Mouse (Mus musculus) megakaryocyte, embryonic 14.5 days (primary cell): ENCODE data around the gene Hsbp1.

Experiments used
- FLI1 ChIP-seq: IDR thresholded peaks from 2 replicates; pipeline ENCODE4 v1.6.1; 2012; ENCODE audit warnings: low read length, inconsistent platforms, mixed read lengths
- GATA1 ChIP-seq: IDR thresholded peaks from 3 replicates; pipeline ENCODE4 v1.6.1; 2012; ENCODE audit warnings: mixed read lengths, low read length, inconsistent platforms, borderline replicate concordance

DNA sequence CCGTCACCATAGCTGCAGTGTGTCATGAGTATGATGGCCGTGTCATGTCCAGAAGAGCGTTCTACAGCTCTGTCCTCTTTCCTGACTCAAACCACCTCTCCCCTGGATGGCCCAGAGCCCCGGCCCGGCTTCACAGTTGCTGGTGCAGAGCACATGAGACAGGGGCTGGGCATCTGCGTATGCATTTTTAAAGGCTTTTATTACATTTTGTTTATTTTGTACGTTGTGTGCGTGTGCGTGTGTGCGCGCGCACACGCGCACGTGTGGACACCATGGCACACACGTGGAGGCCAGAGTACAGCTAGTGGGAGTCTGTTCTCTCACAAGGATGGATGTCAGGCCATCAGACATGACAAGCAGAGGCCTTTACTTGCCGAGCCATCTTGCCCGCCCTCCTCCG, 7.4 kb downstream of the Hsbp1 start:
- TF ChIP-seq GATA1 (no peak), FLI1 (no peak)
